Mouse (Mus musculus) neural tube, embryonic 11.5 days (tissue): ENCODE results near the gene Krtap9-1. TPM values are rescaled to one million over a fixed set of nuclear protein-coding genes. Genes with fewer than 3 reads are reported as not detected.
"Not testable (repeated sequence)": the region's sequence is repeated elsewhere in the genome, so short reads cannot be mapped to it uniquely, and the experiment has no call there.

Experiments used
- ATAC-seq: fragments of 200-750 bp; cut with Nextera tagmentation; 2 replicates; pipeline ENCODE4 v1.8.0; 2017; ENCODE audit warnings: moderate number of reproducible peaks, mild to moderate bottlenecking, moderate TSS enrichment, moderate library complexity; ENCODE audit not compliant: insufficient read depth, low FRiP score, low TSS enrichment
- DNase-seq: peaks from one replicate; pipeline ENCODE4 v3.0.0-alpha.2; 2015; ENCODE audit warnings: low spot score
- H3K27ac ChIP-seq: fragments of 300-500 bp; sonication (generic); 2 replicates; pipeline ENCODE4 v1.5.1; 2014; ENCODE audit warnings: low read depth, mild to moderate bottlenecking, low read length
- H3K27me3 ChIP-seq: fragments of 300-500 bp; sonication (generic); 2 replicates; pipeline ENCODE4 v1.6.1; 2014; ENCODE audit warnings: mild to moderate bottlenecking, low read length, mixed read lengths; ENCODE audit not compliant: control insufficient read depth, insufficient read depth
- H3K36me3 ChIP-seq: fragments of 300-500 bp; sonication (generic); 2 replicates; pipeline ENCODE4 v1.6.1; 2014; ENCODE audit warnings: mild to moderate bottlenecking, low read length, moderate library complexity, mixed read lengths; ENCODE audit not compliant: control insufficient read depth, insufficient read depth
- H3K4me1 ChIP-seq: fragments of 300-500 bp; sonication (generic); 2 replicates; pipeline ENCODE4 v1.6.1; 2014; ENCODE audit warnings: low read length, mixed read lengths; ENCODE audit not compliant: control insufficient read depth, insufficient read depth
- H3K4me2 ChIP-seq: fragments of 300-500 bp; sonication (generic); 2 replicates; pipeline ENCODE4 v1.6.1; 2014; ENCODE audit warnings: low read depth, mild to moderate bottlenecking, moderate library complexity
- H3K4me3 ChIP-seq: fragments of 300-500 bp; sonication (generic); 2 replicates; pipeline ENCODE4 v1.5.1; 2014; ENCODE audit warnings: low read depth, low read length
- H3K9ac ChIP-seq: fragments of 300-500 bp; sonication (generic); 2 replicates; pipeline ENCODE4 v1.6.1; 2014; ENCODE audit warnings: mild to moderate bottlenecking, low read length
- H3K9me3 ChIP-seq: fragments of 300-500 bp; sonication (generic); 2 replicates; pipeline ENCODE4 v1.6.1; 2016; ENCODE audit warnings: low read length; ENCODE audit not compliant: control insufficient read depth
- WGBS: fragments of 180-500 bp; shearing (Covaris S2); extraction: QIAGEN DNeasy Blood & Tissue Kit; methylation state at CpG from one replicate; pipeline ENCODE4 v1.1.7; 2014; 5-methylcytosine and 5-hydroxymethylcytosine counted together
- polyA plus RNA-seq: library from polyadenylated mRNA; unstranded; fragments of >200 nt; fragmentation: Nextera tagmentation; extraction: Ambion mirVana; gene quantifications from 2 replicates; pipeline ENCODE4 v1.2.1, GENCODE M21; 2014

Gene Krtap9-1
- polyA plus RNA-seq, result not detected in 2 replicates

GRCm38 (mm10) chr11:99873089-99873488 lies at the start of gene Krtap9-1:
TSS of gene Krtap9-1 (plus strand) at chr11:99873389.
- H3K27ac ChIP-seq, H3K4me1 ChIP-seq, ATAC-seq, H3K9ac ChIP-seq, DNase-seq, H3K4me2 ChIP-seq, H3K27me3 ChIP-seq, H3K9me3 ChIP-seq, H3K4me3 ChIP-seq, H3K36me3 ChIP-seq: not testable (repeated sequence)
- WGBS, result 78% methylated on average over 1 of the region's 1 CpGs

GRCm38 (mm10) chr11:99837966-99838365 lies 35.2 kb upstream of the Krtap9-1 start, which contains the start of gene 2300003K06Rik:
TSS of gene 2300003K06Rik (minus strand) at chr11:99838066.
- Histone ChIP-seq H3K27ac (no peak within 1 kb of the TSS), H3K9me3 (no peaks in the 10 kb centered on the region), H3K4me2 (no peak within 1 kb of the TSS), H3K9ac (no peak within 1 kb of the TSS), H3K36me3 (no peaks in the 10 kb centered on the region), H3K27me3 (no peaks in the 10 kb centered on the region), H3K4me3 (no peak within 1 kb of the TSS), H3K4me1 (no peaks in the 10 kb centered on the region)
- ATAC-seq, result no peak
- WGBS, result 75% methylated on average over 1 of the region's 1 CpGs
- DNase-seq, result no peak

DNA sequence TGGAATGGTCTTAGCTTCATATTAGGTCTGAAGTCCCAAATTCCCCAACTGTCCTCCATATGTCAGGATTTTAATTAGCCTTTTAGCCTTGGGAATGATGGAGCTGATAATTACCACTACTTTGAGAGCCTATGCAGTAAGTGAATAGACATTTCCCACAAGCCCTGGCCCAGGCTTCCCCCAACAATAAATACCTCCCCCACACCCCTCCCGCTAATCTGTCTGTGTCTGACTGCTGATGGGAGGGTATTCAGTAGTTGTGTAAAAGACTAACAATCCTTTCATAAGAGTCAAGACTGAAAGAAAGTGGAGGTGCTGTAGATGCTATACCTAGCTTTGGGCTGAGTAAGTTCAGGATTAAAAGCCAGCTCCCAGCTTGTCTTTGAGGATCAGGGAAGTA lies 31.0 kb upstream of the Krtap9-1 start:
- 61% methylated on average over 1 of the region's 1 CpGs for WGBS
- Histone ChIP-seq H3K4me1 (no peaks in the 10 kb centered on the region), H3K36me3 (no peaks in the 10 kb centered on the region), H3K27ac (no peak overlapping the region), H3K4me3 (no peak overlapping the region), H3K27me3 (no peaks in the 10 kb centered on the region), H3K4me2 (no peak overlapping the region), H3K9ac (no peak overlapping the region), H3K9me3 (no peaks in the 10 kb centered on the region)
- no peak for ATAC-seq
- DNase-seq, result no peak

GRCm38 (mm10) chr11:99846746-99847145 lies 26.4 kb upstream of the Krtap9-1 start:
- no peak for ATAC-seq
- Histone ChIP-seq H3K9me3 (no peaks in the 10 kb centered on the region), H3K4me3 (no peak overlapping the region), H3K4me2 (no peak overlapping the region), H3K27me3 (no peaks in the 10 kb centered on the region), H3K9ac (no peak overlapping the region), H3K27ac (no peak overlapping the region), H3K36me3 (no peaks in the 10 kb centered on the region), H3K4me1 (no peaks in the 10 kb centered on the region)
- 90% methylated on average over 2 of the region's 2 CpGs for WGBS
- no peak for DNase-seq

DNA sequence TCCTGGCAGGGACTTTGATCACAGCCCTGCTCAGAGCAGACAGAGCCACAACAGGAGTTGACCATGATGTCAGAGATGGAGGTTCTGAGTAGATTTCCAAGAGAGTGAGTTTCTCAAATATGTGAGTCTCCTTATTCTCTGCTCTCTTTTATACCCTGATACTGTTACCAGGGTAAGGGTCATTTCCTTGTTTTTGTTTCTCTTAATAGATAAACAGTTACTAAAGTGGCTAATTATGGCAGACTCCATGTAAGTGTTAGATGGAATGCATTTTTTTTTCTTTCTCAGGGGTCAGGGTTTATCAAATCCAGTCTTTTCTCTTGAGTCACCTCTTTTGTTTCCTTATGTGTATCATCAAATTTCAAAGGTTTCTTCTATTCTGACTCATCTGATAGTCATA lies 21.7 kb upstream of the Krtap9-1 start, which contains the start of gene Krtap4-16:
Gene Krtap4-16 (minus strand): TSS at position 101 of the 400 bp plus-strand sequence.
- no peak within 1 kb of the TSS for H3K27ac ChIP-seq

GRCm38 (mm10) chr11:99854121-99854520 lies 19.1 kb upstream of the Krtap9-1 start:
- DNase-seq, result peak; percentile 30
- Histone ChIP-seq H3K9ac (no peak overlapping the region), H3K4me1 (no peaks in the 10 kb centered on the region), H3K36me3 (no peaks in the 10 kb centered on the region), H3K27ac (no peak overlapping the region), H3K4me3 (no peak overlapping the region), H3K9me3 (no peaks in the 10 kb centered on the region), H3K27me3 (no peaks in the 10 kb centered on the region), H3K4me2 (no peak overlapping the region)
- ATAC-seq, result no peak
- WGBS, result 69% methylated on average over 3 of the region's 3 CpGs

More for the DNA sequence above, 21.7 kb upstream of the Krtap9-1 start, which contains the start of gene Krtap4-16:
- H3K4me3 ChIP-seq, result no peak within 1 kb of the TSS
- no peaks in the 10 kb centered on the region for H3K36me3 ChIP-seq
- no peaks in the 10 kb centered on the region for H3K9me3 ChIP-seq
- no peak within 1 kb of the TSS for H3K4me2 ChIP-seq
- ATAC-seq (no peak), DNase-seq (no peak)
- H3K4me1 ChIP-seq, result no peaks in the 10 kb centered on the region
- H3K9ac ChIP-seq, result no peak within 1 kb of the TSS
- no peaks in the 10 kb centered on the region for H3K27me3 ChIP-seq

- no peak for ATAC-seq
Observed at GRCm38 (mm10) chr11:99857617-99858016, 15.6 kb upstream of the Krtap9-1 start, which contains the start of gene Gm11568. TSS of gene Gm11568 (plus strand) at chr11:99857917.

DNA sequence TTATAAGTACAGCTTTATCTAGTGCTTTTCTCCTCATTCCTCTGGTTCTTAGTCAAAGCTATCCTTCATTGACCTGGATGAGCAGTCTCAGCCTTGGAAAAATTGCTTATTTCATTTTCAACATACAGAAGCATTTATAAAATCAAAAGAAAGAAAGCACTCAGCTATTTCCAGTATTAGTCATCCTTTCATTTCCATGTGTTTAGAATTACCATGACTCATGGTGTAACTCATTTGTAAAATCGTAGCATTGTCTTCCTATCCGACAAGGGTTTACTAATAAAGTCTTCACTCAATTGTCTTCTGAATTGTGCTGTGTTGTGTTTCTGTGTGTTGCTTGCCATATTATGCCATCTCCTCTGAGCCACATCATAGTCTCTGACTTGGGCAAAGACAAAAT lies 14.4 kb upstream of the Krtap9-1 start:
- Histone ChIP-seq H3K4me2 (no peak overlapping the region), H3K4me1 (no peaks in the 10 kb centered on the region), H3K36me3 (no peaks in the 10 kb centered on the region), H3K9me3 (no peaks in the 10 kb centered on the region), H3K27me3 (no peaks in the 10 kb centered on the region), H3K27ac (no peak overlapping the region), H3K4me3 (no peak overlapping the region), H3K9ac (no peak overlapping the region)
- no peak for ATAC-seq
- no peak for DNase-seq
- 88% methylated on average over 2 of the region's 2 CpGs for whole genome bisulfite sequencing

More at GRCm38 (mm10) chr11:99857617-99858016, 15.6 kb upstream of the Krtap9-1 start, which contains the start of gene Gm11568:
- WGBS, result 92% methylated on average over 2 of the region's 2 CpGs
- H3K27me3 ChIP-seq, result no peaks in the 10 kb centered on the region
- DNase-seq, result no peak
- H3K27ac ChIP-seq, result no peak within 1 kb of the TSS
- no peak within 1 kb of the TSS for H3K4me2 ChIP-seq
- H3K4me1 ChIP-seq, result no peaks in the 10 kb centered on the region
- H3K9me3 ChIP-seq, result no peaks in the 10 kb centered on the region
- no peak within 1 kb of the TSS for H3K4me3 ChIP-seq
- no peak within 1 kb of the TSS for H3K9ac ChIP-seq
- H3K36me3 ChIP-seq, result no peaks in the 10 kb centered on the region

DNA sequence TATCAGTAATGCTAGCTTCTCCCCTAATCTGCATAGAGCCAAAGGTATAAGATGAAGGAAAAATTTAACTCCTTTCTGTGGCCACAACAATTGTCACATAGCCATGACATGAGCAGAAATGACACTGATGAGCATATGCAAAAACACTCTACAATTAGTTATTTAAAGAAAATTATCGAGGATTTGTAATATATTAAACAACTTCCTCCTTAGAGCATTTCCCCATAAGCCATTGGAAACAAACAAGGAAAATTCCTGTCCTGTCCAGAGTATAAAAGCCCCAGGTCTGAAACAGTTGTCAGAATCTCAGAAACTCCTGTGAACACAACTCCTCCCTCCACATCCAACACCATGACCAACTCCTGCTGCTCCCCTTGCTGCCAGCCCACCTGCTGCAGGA lies 9.0 kb upstream of the Krtap9-1 start, which contains the start of gene Gm11559:
Gene Gm11559 (plus strand): TSS at position 301 of the 400 bp plus-strand sequence.
- not testable (repeated sequence) for DNase-seq, H3K9me3 ChIP-seq, H3K27ac ChIP-seq, H3K27me3 ChIP-seq, H3K4me2 ChIP-seq, H3K4me1 ChIP-seq, H3K36me3 ChIP-seq, ATAC-seq, H3K9ac ChIP-seq, H3K4me3 ChIP-seq
- WGBS, result 73% methylated on average over 1 of the region's 1 CpGs
